Mouse (Mus musculus) ES-E14 (cell line): ENCODE measurements around the gene Mrps5. TPM values are rescaled to one million over a fixed set of nuclear protein-coding genes. Genes with fewer than 3 reads are reported as not detected.

Source experiments
- DNase-seq: peaks from one replicate; pipeline ENCODE4 v3.0.0-alpha.2; 2013; ENCODE audit warnings: low read depth, low spot score
- H3K27ac ChIP-seq: 2 replicates; pipeline ENCODE4 v1.5.1; 2012; ENCODE audit warnings: low read depth, mild to moderate bottlenecking, low read length, moderate library complexity, mixed read lengths; ENCODE audit not compliant: poor library complexity, insufficient read depth, severe bottlenecking
- H3K36me3 ChIP-seq: 2 replicates; pipeline ENCODE4 v1.6.1; 2012; ENCODE audit warnings: mild to moderate bottlenecking, low read length, moderate library complexity, mixed read lengths; ENCODE audit not compliant: control insufficient read depth, poor library complexity, insufficient read depth, severe bottlenecking
- H3K4me1 ChIP-seq, 2 experiments: fragments of 150-350 bp in 1 of 2; sonication (generic) in 1 of 2; 2 replicates each; pipeline ENCODE4 v1.6.1; 2012; ENCODE audit warnings: low read length in 2 of 2, mild to moderate bottlenecking in 1 of 2, mixed read lengths in 1 of 2; ENCODE audit not compliant: control insufficient read depth in 2 of 2, insufficient read depth in 2 of 2, poor library complexity in 1 of 2
- H3K4me3 ChIP-seq, 2 experiments: fragments of 150-350 bp in 1 of 2; sonication (generic) in 1 of 2; 2 replicates each; pipeline ENCODE4 v1.5.1; 2012; ENCODE audit warnings: low read length in 2 of 2, low read depth in 1 of 2, mild to moderate bottlenecking in 1 of 2, mixed read lengths in 1 of 2; ENCODE audit not compliant: insufficient read depth in 1 of 2, poor library complexity in 1 of 2, severe bottlenecking in 1 of 2
- H3K9ac ChIP-seq: 2 replicates; pipeline ENCODE4 v1.6.1; 2012; ENCODE audit warnings: low read depth, mild to moderate bottlenecking, low read length, mixed read lengths; ENCODE audit not compliant: poor library complexity, insufficient read depth, severe bottlenecking
- H3K9me3 ChIP-seq: fragments of 150-350 bp; sonication (generic); 2 replicates; pipeline ENCODE4 v1.6.1; 2012; ENCODE audit warnings: low read depth, mild to moderate bottlenecking, low read length; ENCODE audit not compliant: control insufficient read depth, insufficient read depth
- CHD2 ChIP-seq: IDR thresholded peaks from 2 replicates; pipeline ENCODE4 v1.6.1; 2014; ENCODE audit warnings: mild to moderate bottlenecking, low read depth, low read length, inconsistent platforms
- HCFC1 ChIP-seq: IDR thresholded peaks from 2 replicates; pipeline ENCODE4 v1.6.1; 2012; ENCODE audit warnings: low read length, inconsistent platforms, borderline replicate concordance; ENCODE audit not compliant: insufficient read depth
- MAFK ChIP-seq: IDR thresholded peaks from 2 replicates; pipeline ENCODE4 v1.6.1; 2014; ENCODE audit warnings: mild to moderate bottlenecking, low read depth, low read length, inconsistent platforms; ENCODE audit not compliant: insufficient read depth
- ZC3H11A ChIP-seq: IDR thresholded peaks from 2 replicates; pipeline ENCODE4 v1.6.1; 2012; ENCODE audit warnings: low read depth, mild to moderate bottlenecking, inconsistent platforms, low read length, borderline replicate concordance
- ZNF384 ChIP-seq: IDR thresholded peaks from 2 replicates; pipeline ENCODE4 v1.6.1; 2012; ENCODE audit warnings: low read depth, low read length, inconsistent platforms
- in situ Hi-C, 2 experiments: fragments of 600-800 bp; cut with MboI; formaldehyde crosslinking; loops; one replicate each; pipeline ENCODE4 v1.15.1; 2025; ENCODE audit warnings: low sequenced_read_pairs in 2 of 2, inconsistent platforms in 1 of 2; ENCODE audit not compliant: unreplicated experiment in 2 of 2
- total RNA-seq: library from RNA; depleted of rRNA; stranded (reverse); fragments of 300-350 nt; gene quantifications from 2 replicates; pipeline ENCODE4 v1.2.3, GENCODE M21; 2012

The Mrps5 gene
- total RNA-seq, 1 experiment: 187 TPM

DNA sequence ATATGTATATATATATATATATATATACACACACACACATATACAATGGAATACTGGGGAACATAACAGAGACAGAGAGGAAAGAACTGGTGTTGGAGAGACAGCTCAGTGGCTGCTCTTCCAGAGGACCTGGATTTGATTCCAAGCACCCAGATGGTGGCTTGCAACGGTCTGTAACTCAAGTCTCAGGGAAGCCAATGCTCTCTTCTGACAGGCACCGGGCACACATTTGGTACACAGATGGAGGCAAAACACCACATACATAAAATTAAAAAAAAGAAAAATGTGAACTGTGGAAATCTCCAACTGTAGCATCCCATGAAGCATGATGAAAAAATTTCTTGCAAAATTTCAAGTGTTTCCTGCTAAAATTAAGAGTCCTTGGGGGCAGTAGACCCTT is 37.8 kb downstream of the Mrps5 start:
- Histone ChIP-seq H3K27ac (no peak overlapping the region), H3K9me3 (no peaks in the 10 kb centered on the region), H3K9ac (no peak overlapping the region), H3K4me3 (no peak overlapping the region), H3K36me3 (no peaks in the 10 kb centered on the region), H3K4me1 (no peaks in the 10 kb centered on the region)
- TF ChIP-seq MAFK (no peak), ZC3H11A (no peak), HCFC1 (no peak), ZNF384 (no peak), CHD2 (no peak)
- in situ Hi-C loops: no loop called here
- DNase-seq: no peak

DNA sequence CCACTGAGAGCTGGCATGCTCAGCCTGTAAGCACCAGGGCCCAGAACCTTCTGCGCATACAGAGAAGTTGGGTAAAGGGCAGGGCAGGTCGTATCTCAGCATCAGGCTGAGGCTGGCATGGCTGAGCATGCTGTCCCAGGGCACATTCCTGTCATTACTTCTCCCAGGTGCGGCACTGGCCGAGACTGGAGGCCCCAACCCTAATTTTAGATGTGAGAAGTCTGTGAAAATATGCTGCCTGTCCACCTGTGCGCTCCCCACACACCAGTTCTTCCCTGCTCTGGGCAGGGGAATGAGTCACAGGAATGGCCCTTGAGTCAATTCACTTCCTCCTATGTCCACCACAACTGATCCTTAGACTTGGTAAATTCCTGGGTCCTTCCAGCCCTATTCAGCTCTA is 38.6 kb downstream of the Mrps5 start:
- DNase-seq: no peak
- no peaks in the 10 kb centered on the region for H3K36me3 ChIP-seq
- no peak overlapping the region for H3K9ac ChIP-seq
- H3K4me3 ChIP-seq: no peak overlapping the region
- in situ Hi-C loops: no loop called here
- no peak overlapping the region for H3K27ac ChIP-seq
- H3K9me3 ChIP-seq: no peaks in the 10 kb centered on the region
- H3K4me1 ChIP-seq: no peaks in the 10 kb centered on the region
- TF ChIP-seq ZNF384 (no peak), ZC3H11A (no peak), HCFC1 (no peak), MAFK (no peak), CHD2 (no peak)

DNA sequence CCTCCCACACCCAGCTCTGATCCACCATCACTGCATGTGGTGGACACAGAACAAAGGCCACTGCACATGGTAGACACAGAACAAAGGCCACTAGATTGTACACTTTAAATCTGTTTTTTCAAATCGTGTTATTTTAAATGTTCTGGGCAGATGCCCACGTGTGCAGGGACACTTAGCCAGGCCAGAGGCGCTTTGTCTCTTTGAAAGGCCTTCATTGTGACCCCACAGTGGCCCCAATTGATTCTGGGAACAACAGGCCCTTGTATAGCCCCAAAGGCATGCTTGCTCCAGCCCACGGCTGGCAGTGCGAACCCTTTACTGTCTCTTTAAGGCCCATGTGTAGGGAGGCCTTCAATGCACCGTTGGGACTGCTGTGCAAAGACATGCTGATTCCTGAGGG is 40.3 kb downstream of the Mrps5 start:
- Histone ChIP-seq H3K36me3 (no peaks in the 10 kb centered on the region), H3K27ac (no peak overlapping the region), H3K4me3 (no peak overlapping the region), H3K4me1 (no peaks in the 10 kb centered on the region), H3K9ac (no peak overlapping the region), H3K9me3 (no peaks in the 10 kb centered on the region)
- DNase-seq: no peak
- TF ChIP-seq ZNF384 (no peak), MAFK (no peak), HCFC1 (no peak), ZC3H11A (no peak), CHD2 (no peak)
- in situ Hi-C loops: no loop called here

DNA sequence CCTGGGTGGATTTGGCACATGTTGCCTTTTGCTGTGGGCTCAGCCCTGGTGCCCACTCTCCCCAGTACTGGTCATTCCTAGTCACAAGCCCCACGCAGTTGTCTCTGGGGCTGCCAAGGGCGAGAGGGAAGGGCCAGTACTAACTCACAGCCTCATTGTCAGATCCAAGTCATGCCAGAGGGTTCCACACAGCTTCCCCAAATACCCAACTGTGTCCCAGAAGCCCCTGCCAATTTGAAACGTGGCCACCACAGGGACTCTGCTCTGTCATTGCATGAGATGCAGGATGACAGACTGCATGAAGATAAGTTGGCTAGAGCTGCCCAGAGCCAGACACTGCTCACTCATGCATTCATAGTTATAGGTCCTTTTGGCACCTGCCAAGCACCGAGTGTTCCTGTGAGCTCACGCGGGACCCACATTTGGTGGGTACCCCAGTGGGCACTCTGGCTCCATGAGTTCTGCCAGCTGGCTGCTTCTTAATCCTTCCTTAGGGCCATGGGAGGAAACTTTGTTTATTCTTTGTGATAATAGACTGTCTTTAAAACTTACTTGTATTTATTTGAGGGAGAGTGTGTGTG is 41.1 kb downstream of the Mrps5 start:
- H3K4me3 ChIP-seq: no peak overlapping the region
- H3K9ac ChIP-seq: no peak overlapping the region
- in situ Hi-C loops: no loop called here
- TF ChIP-seq ZC3H11A: no peak
- TF ChIP-seq HCFC1: no peak
- TF ChIP-seq MAFK: no peak
- no peak for TF ChIP-seq CHD2
- no peak for TF ChIP-seq ZNF384
- H3K4me1 ChIP-seq: no peaks in the 10 kb centered on the region
- no peak for DNase-seq
- H3K9me3 ChIP-seq: no peaks in the 10 kb centered on the region
- H3K27ac ChIP-seq: no peak overlapping the region
- H3K36me3 ChIP-seq: no peaks in the 10 kb centered on the region

DNA sequence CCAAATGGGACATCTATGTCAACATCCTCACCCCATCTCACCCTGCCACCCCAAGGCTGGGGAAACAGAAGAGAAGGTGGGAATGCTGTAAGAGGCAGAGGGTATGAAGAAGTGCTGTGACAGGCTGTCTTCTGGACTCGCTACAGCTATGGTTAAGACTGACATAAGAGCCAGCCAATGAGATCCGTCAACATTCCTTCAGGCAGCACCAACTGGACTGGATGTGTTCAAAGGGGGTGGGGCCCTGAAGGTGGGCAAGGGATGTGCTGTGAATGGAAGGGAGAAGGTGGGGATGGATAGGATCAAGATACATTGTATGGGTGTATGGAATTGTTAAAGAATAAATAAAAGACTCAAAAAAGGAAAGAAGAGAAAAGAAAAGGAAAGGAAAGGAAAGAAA is 45.6 kb downstream of the Mrps5 start:
- Histone ChIP-seq H3K36me3 (no peaks in the 10 kb centered on the region), H3K9ac (no peak overlapping the region), H3K27ac (no peak overlapping the region), H3K4me1 (no peaks in the 10 kb centered on the region), H3K4me3 (no peak overlapping the region), H3K9me3 (no peaks in the 10 kb centered on the region)
- DNase-seq: no peak
- TF ChIP-seq MAFK (no peak), ZNF384 (no peak), HCFC1 (no peak)
- in situ Hi-C loops: no loop called here
